Mouse (Mus musculus): ENCODE data around the gene 2810021J22Rik. TPM values are rescaled to one million over a fixed set of nuclear protein-coding genes. Genes with fewer than 3 reads are reported as not detected.

2810021J22Rik gene
- polyA plus RNA-seq (2015; fragmentation: Nextera tagmentation; extraction: Ambion mirVana): 2.2 and 4.1 TPM in 2 replicates

DNA sequence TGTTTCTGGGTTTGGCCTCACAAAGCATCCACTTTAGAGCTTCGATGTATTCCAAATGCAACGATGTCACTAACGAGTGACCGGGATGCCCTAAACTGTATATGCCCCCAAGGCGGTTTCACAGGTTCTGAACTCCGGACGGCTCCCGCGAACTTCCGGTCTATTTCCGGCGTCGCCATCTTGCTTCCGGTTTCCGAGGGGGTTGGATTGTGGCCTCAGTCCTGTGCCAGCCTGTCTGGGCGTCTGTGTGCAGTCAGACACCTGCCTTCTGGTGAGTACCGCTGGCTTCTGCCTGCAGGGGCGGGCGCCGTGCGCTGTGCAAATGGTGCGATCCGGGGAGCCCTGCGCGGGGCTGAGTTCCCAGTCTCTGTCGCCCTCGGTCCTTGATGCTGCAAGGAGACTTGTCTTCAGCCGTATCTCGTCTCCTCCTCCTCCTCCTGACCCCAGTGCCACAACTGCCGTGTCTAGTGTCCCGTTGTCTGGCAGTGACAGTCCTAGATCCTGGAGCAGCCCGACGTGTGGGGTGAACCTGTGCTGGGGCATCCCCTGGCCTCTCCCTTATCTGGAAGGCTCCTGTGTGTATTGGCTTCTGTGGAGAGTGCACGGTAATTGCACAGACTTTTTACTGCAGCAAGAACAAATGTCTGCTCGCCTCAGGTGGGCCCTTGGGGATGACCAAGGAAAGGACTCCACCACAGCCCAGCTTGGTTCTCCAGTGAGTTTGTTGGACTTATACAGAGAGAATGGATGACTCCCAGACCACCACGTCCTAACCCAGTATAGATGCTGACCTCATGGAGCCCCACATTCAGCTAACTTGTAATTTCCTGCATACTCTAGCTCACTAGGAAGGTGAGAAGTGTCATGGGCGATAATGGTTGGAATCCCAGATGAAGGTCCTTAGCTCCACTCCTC is at the start of gene 2810021J22Rik:
Gene 2810021J22Rik (plus strand): TSS at position 178 of the 915 bp plus-strand sequence.

DNA sequence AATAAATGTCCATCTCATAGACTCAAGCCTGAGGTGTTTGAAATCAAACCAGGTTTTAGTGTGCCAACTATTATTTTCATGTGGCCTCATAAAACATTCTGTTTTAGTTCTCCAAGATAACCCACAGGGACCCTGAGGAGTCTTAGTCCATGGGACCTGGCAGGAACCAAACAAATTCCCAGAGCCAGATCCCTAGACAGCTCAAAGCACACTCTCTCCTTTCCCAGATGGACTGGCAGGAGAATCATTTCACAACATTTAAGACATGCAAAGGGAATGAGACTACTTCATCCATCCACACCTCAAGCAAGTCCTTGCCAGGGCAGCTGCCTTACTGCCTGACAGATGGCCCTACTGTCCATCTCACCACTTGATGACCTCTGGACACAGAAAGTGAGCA is 38.1 kb upstream of the 2810021J22Rik start, which contains the start of gene Olfr312:
Gene Olfr312 (plus strand): TSS at position 301 of the 400 bp plus-strand sequence.

DNA sequence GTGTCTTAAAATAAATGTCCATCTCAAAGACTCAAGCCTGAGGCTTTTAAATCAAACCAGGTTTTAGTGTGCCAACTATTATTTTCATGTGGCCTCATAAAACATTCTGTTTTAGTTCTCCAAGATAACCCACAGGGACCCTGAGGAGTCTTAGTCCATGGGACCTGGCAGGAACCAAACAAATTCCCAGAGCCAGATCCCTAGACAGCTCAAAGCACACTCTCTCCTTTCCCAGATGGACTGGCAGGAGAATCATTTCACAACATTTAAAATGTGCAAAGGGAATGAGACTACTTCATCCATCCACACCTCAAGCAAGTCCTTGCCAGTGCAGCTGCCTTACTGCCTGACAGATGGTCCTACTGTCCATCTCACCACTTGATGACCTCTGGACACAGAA is 28.1 kb upstream of the 2810021J22Rik start, which contains the start of gene Olfr311:
Gene Olfr311 (plus strand): TSS at position 301 of the 400 bp plus-strand sequence.

GRCm38 (mm10) chr11:58846919-58847461 is 20.0 kb upstream of the 2810021J22Rik start, which contains the start of gene Gm12258:
TSS of gene Gm12258 (plus strand) at chr11:58847158.

DNA sequence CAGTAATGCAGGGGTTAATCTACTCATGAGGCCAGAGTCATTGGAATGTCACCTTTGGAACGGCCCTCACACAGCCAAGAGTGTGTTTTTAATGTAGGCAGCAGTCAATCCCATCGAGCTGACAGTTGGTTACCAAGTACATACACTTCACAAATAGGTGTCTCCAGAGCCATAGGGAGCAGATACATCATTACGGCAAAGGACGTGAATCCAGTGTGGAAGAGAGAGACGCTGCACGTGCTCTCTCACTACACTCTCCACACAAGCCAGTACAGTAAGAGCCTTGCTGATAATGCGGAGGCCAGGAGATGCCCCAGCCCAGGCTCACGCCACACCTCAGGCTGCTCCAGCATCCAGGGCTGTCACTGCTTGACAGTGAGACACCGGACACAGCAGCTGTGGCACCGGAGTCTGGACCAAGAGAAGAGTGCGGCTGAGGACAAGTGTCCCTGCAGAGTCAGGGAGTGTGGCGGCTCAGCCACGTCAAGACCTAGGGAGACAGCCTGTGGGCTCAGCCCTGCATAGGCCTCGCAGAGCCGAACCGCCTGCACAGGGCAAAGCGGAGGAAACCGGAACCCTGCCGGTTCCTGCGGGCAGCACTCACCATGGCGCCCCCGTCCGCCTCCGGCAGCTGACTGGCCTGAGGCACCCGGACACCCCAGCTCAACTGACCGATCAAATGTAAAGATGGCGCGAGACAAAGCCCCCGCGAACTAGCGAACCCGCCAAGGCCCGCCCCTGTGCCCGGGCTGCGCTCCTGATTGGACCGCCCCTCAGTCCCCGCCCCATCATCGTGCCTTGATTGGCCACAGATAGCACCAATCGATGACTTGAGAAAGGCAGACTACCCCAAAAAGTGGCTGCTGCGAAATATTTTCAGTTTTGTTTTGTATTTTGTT is 36.7 kb downstream of the 2810021J22Rik start, which contains the start of gene Zfp39:
Gene Zfp39 (minus strand): TSS at position 715 of the 899 bp plus-strand sequence.

DNA sequence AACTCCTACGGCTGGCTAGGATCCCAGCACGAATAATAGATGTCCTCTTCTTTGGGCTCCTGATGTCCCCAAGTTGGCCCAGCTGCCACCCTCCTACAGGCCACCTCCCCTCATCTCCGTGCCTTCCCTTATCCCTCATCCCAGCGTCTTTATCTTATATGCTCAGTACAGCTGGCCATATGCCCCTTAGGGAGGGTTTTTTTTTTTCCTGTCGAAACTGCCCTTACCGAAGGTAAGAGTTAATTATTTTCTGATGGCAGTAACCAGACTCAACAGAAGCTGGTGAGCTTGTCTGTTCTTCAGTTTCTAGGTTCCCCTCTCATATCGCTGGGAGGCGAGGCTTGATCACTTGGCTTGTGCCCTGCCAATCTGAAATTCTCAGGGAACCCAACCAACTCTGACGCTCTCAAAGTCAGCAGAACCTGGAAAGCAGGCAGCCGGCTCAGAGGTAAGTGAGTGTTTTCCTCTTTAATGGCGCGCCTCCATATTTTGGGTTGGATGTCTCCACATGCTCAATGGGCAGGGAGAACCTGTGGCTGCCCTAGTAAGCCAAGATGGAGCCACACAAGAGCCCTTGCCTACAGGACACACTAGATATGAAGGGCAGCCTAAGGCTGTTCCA is 50.8 kb downstream of the 2810021J22Rik start, which contains the start of gene Btnl10:
Gene Btnl10 (plus strand): TSS at position 164 of the 622 bp plus-strand sequence.

Other genes starting within 250 kb of the 2810021J22Rik start
- gene Olfr323, start 236.7 kb upstream of the 2810021J22Rik start, polyA plus RNA-seq (2015; fragmentation: Nextera tagmentation; extraction: Ambion mirVana): not detected in 2 replicates
- gene Trim58, start 226.8 kb upstream of the 2810021J22Rik start, polyA plus RNA-seq (2015; fragmentation: Nextera tagmentation; extraction: Ambion mirVana): 12.8 and 13.1 TPM in 2 replicates
- gene Olfr322, start 208.4 kb upstream of the 2810021J22Rik start, polyA plus RNA-seq (2015; fragmentation: Nextera tagmentation; extraction: Ambion mirVana): 0.04 TPM in 2 replicates
- gene Olfr320, start 186.1 kb upstream of the 2810021J22Rik start, polyA plus RNA-seq (2015; fragmentation: Nextera tagmentation; extraction: Ambion mirVana): not detected in 2 replicates
- gene Olfr319, start 168.1 kb upstream of the 2810021J22Rik start, polyA plus RNA-seq (2015; fragmentation: Nextera tagmentation; extraction: Ambion mirVana): not detected in 2 replicates
- not detected in 2 replicates for gene Olfr318, start 143.2 kb upstream of the 2810021J22Rik start, polyA plus RNA-seq (2015; fragmentation: Nextera tagmentation; extraction: Ambion mirVana)
- gene Olfr317, start 128.0 kb upstream of the 2810021J22Rik start, polyA plus RNA-seq (2015; fragmentation: Nextera tagmentation; extraction: Ambion mirVana): not detected in 2 replicates
- not detected in 2 replicates for gene Olfr316, start 114.5 kb upstream of the 2810021J22Rik start, polyA plus RNA-seq (2015; fragmentation: Nextera tagmentation; extraction: Ambion mirVana)
- gene Olfr315, start 94.0 kb upstream of the 2810021J22Rik start, polyA plus RNA-seq (2015; fragmentation: Nextera tagmentation; extraction: Ambion mirVana): not detected in 2 replicates
- not detected in 2 replicates for gene Olfr314, start 84.3 kb upstream of the 2810021J22Rik start, polyA plus RNA-seq (2015; fragmentation: Nextera tagmentation; extraction: Ambion mirVana)
- gene Fam183b, start 65.3 kb upstream of the 2810021J22Rik start, polyA plus RNA-seq (2015; fragmentation: Nextera tagmentation; extraction: Ambion mirVana): not detected in 2 replicates
- not detected in 2 replicates for gene Olfr313, start 52.2 kb upstream of the 2810021J22Rik start, polyA plus RNA-seq (2015; fragmentation: Nextera tagmentation; extraction: Ambion mirVana)
- gene Olfr312, start 38.0 kb upstream of the 2810021J22Rik start, polyA plus RNA-seq (2015; fragmentation: Nextera tagmentation; extraction: Ambion mirVana): not detected in 2 replicates
- not detected in 2 replicates for gene Olfr311, start 28.0 kb upstream of the 2810021J22Rik start, polyA plus RNA-seq (2015; fragmentation: Nextera tagmentation; extraction: Ambion mirVana)
- 2.7 and 3.0 TPM in 2 replicates for gene Gm12258, start 20.1 kb upstream of the 2810021J22Rik start, polyA plus RNA-seq (2015; fragmentation: Nextera tagmentation; extraction: Ambion mirVana)
- gene Zfp39, start 37.0 kb downstream of the 2810021J22Rik start, polyA plus RNA-seq (2015; fragmentation: Nextera tagmentation; extraction: Ambion mirVana): 6.0 and 6.6 TPM in 2 replicates
- 22.2 and 26.7 TPM in 2 replicates for gene Btnl10, start 50.7 kb downstream of the 2810021J22Rik start, polyA plus RNA-seq (2015; fragmentation: Nextera tagmentation; extraction: Ambion mirVana)
- 175 TPM in 2 replicates for gene Rnf187, start 71.7 kb downstream of the 2810021J22Rik start, polyA plus RNA-seq (2015; fragmentation: Nextera tagmentation; extraction: Ambion mirVana)
- gene Hist3h2ba, start 81.7 kb downstream of the 2810021J22Rik start, polyA plus RNA-seq (2015; fragmentation: Nextera tagmentation; extraction: Ambion mirVana): 14.6 and 17.4 TPM in 2 replicates
- 26.0 and 27.0 TPM in 2 replicates for gene Hist3h2a, start 87.5 kb downstream of the 2810021J22Rik start, polyA plus RNA-seq (2015; fragmentation: Nextera tagmentation; extraction: Ambion mirVana)
- 0.08 and 0.17 TPM in 2 replicates for gene Trim17, start 87.5 kb downstream of the 2810021J22Rik start, polyA plus RNA-seq (2015; fragmentation: Nextera tagmentation; extraction: Ambion mirVana)
- 14.6 and 17.4 TPM in 2 replicates for gene Trim11, start 110.9 kb downstream of the 2810021J22Rik start, polyA plus RNA-seq (2015; fragmentation: Nextera tagmentation; extraction: Ambion mirVana)

Measured in spleen, postnatal 0 days (tissue).